Mouse (Mus musculus): ENCODE measurements around the gene Mmp3.

- TF ChIP-seq POLR2A (IDR thresholded peaks at IDR 0.05; ENCODE audit: control insufficient read depth, low read depth, low read length) (no peak), CTCF (IDR thresholded peaks at IDR 0.05; ENCODE audit: control insufficient read depth, insufficient read depth, insufficient replicate concordance, low read depth, low read length) (no peak)
Measured at GRCm38 (mm10) chr9:7453302-7453701, 7.7 kb downstream of the Mmp3 start.
